Mouse (Mus musculus) embryonic facial prominence, embryonic 14.5 days (tissue): Measurements from ENCODE around the gene Tead2. TPM values are rescaled to one million over a fixed set of nuclear protein-coding genes. Genes with fewer than 3 reads are reported as not detected.

Source experiments
- ATAC-seq: fragments of 200-750 bp; cut with Nextera tagmentation; 2 replicates; pipeline ENCODE4 v1.8.0; 2017; ENCODE audit warnings: low read depth, moderate number of reproducible peaks, moderate TSS enrichment
- DNase-seq: peaks from one replicate; pipeline ENCODE4 v3.0.0-alpha.2; 2015; ENCODE audit warnings: low spot score
- H3K27ac ChIP-seq: fragments of 300-500 bp; sonication (generic); replicated peaks from 2 replicates; pipeline ENCODE4 v1.5.1; 2014; ENCODE audit warnings: low read depth, mild to moderate bottlenecking, low read length, moderate library complexity
- H3K27me3 ChIP-seq: fragments of 300-500 bp; sonication (generic); replicated peaks from 2 replicates; pipeline ENCODE4 v1.6.1; 2014; ENCODE audit warnings: low read length; ENCODE audit not compliant: control insufficient read depth, insufficient read depth
- H3K36me3 ChIP-seq: fragments of 300-500 bp; sonication (generic); 2 replicates; pipeline ENCODE4 v1.6.1; 2014; ENCODE audit warnings: low read length, mixed read lengths; ENCODE audit not compliant: control insufficient read depth, insufficient read depth
- H3K4me1 ChIP-seq: fragments of 300-500 bp; sonication (generic); 2 replicates; pipeline ENCODE4 v1.6.1; 2014; ENCODE audit warnings: antibody characterized with exemption, low read length; ENCODE audit not compliant: control insufficient read depth, insufficient read depth
- H3K4me2 ChIP-seq: fragments of 300-500 bp; sonication (generic); 2 replicates; pipeline ENCODE4 v1.6.1; 2014; ENCODE audit warnings: low read depth, mild to moderate bottlenecking, low read length, moderate library complexity, mixed read lengths
- H3K4me3 ChIP-seq: fragments of 300-500 bp; sonication (generic); 2 replicates; pipeline ENCODE4 v1.5.1; 2014; ENCODE audit warnings: low read depth, mild to moderate bottlenecking, low read length
- H3K9ac ChIP-seq: fragments of 300-500 bp; sonication (generic); 2 replicates; pipeline ENCODE4 v1.6.1; 2014; ENCODE audit warnings: low read depth, mild to moderate bottlenecking, low read length, moderate library complexity, mixed read lengths
- H3K9me3 ChIP-seq: fragments of 300-500 bp; sonication (generic); 2 replicates; pipeline ENCODE4 v1.6.1; 2016; ENCODE audit warnings: low read length; ENCODE audit not compliant: control insufficient read depth
- WGBS: fragments of 180-500 bp; shearing (Covaris S2); extraction: QIAGEN DNeasy Blood & Tissue Kit; methylation state at CpG from one replicate; pipeline ENCODE4 v1.1.7; 2014; 5-methylcytosine and 5-hydroxymethylcytosine counted together
- polyA plus RNA-seq: library from polyadenylated mRNA; unstranded; fragments of >200 nt; fragmentation: Nextera tagmentation; extraction: Ambion mirVana; gene quantifications from 2 replicates; pipeline ENCODE4 v1.2.1, GENCODE M21; 2014

Gene Tead2
- polyA plus RNA-seq, 1 experiment from 2014 or later = 112 TPM

DNA sequence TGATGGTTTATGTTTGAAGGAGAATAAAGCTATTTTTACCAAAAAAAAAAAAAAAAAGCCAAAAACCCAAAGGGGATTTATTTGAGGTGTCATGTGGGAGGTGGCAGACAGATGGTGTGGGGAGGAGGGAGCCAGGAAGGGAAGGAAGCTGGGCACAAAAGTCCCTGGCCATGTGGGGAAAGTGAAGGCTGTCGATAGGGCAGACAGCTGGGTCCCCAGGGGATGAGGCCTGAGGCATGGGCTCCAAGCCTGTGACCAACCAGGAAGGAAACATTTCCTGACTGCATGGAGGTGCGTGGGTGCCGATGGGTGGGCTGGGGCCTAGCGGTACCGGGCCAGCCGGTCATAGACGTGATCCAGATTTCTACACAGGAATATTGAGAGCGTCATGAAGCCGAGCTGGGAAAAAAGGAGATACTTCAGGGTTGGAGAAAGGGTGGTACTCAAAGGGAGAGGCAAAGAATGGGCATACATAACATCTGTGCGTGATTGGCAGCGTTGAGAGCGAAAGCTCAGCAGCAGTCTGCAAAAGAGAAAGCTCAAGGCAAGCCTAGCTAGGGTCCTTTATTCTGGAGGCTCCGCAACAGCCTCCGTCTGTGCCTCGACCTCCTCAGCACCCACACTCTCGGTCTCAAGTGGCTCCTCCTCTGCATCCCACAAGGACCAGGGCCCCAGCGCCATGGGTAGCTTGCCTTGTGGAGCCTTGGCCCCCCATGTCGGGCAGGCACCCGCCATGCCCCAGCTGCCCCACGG is 18.2 kb downstream of the Tead2 start:
- peaks cover 15% of the 10 kb centered on the region; the same call in 1 of the 2 replicates for H3K4me1 ChIP-seq
- peak; percentile 45 for DNase-seq
- peak overlapping the region; percentile 40; the same call in 1 of the 2 replicates for H3K9ac ChIP-seq
- WGBS = 29% methylated on average over 17 of the region's 20 CpGs
- H3K4me3 ChIP-seq = no peak overlapping the region
- no peaks in the 10 kb centered on the region for H3K9me3 ChIP-seq
- H3K27me3 ChIP-seq = peaks cover 3% of the 10 kb centered on the region; the same call in 1 of the 2 replicates
- peak overlapping the region; percentile 53 for H3K4me2 ChIP-seq
- H3K36me3 ChIP-seq = peaks cover 44% of the 10 kb centered on the region
- H3K27ac ChIP-seq = peak overlapping the region; percentile 35; the same call in 1 of the 2 replicates
- 0 out of 2 replicates have a peak, but pooled peaks have one; percentile 7 for ATAC-seq

DNA sequence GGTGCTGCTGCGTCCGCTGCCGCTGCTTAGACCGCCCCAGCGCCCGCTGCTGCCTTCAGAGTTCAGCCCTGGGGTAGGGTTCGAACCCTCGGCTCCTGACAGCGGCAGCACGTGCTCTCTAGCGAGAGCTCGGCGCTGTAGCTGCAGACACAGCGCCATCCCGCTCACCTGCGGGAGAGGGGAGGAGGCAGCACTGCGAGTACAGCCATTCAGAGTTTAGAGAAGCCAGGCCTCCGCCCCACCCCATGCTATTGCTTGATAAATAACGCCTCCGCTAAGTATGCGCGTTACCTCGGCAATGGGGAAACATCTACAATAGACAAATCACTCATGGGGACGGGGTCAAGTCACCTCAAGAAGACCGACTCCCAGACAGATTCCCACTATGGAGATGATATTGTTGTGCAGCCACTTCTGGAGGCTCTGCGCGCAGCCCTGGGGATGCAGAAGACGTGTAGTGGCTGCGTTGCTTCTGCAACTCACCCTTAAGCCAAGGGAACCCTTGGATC is 18.8 kb downstream of the Tead2 start:
- Histone ChIP-seq H3K4me1 (peaks cover 15% of the 10 kb centered on the region; the same call in 1 of the 2 replicates), H3K4me3 (no peak overlapping the region), H3K27ac (peak overlapping the region; percentile 67; the same call in 1 of the 2 replicates), H3K27me3 (peaks cover 3% of the 10 kb centered on the region; the same call in 1 of the 2 replicates), H3K9me3 (no peaks in the 10 kb centered on the region), H3K4me2 (peak overlapping the region; percentile 53), H3K9ac (peak overlapping the region; percentile 40; the same call in 1 of the 2 replicates), H3K36me3 (peaks cover 38% of the 10 kb centered on the region)
- peak; percentile 55 for DNase-seq
- ATAC-seq = no peak; the same call in 1 of the 2 replicates
- 14% methylated on average over 19 of the region's 29 CpGs for WGBS

DNA sequence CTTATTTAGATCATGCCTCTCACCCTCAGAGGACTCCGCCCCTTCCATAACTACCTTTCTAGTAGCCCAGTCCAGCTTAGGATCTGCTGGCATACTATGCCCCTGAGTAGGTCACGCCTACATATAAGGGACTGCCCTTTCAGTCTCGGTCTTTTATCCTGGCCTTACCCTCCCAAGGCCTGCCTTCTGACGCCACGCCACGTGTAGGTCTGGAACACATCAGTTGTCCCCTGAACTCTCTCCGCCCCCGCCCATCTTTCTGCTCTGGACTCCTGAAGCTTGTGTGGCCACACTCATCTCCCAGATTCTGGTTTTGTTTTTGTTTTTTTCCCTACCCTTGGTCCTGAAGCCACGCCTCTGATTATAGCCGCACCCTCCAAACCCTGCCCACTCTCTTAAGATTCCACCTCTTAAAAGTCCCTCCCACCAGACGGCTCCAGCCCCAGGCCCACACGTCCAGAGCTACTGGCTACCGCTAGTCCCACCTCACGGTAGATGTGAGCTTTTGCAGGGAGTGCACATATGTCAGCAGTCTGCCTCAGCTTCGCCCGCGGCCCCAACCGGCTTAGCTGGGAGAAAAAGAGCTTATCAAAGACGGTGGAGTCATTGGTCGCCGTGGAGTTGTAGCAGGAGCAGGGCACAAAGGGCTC is 19.5 kb downstream of the Tead2 start:
- DNase-seq = peak; percentile 87
- Histone ChIP-seq H3K4me1 (peaks cover 15% of the 10 kb centered on the region; the same call in 1 of the 2 replicates), H3K4me3 (peak overlapping the region; percentile 29), H3K4me2 (peak overlapping the region; percentile 53), H3K9me3 (no peaks in the 10 kb centered on the region), H3K27ac (peak overlapping the region; percentile 67), H3K36me3 (peaks cover 32% of the 10 kb centered on the region), H3K27me3 (peaks cover 3% of the 10 kb centered on the region; the same call in 1 of the 2 replicates), H3K9ac (peak overlapping the region; percentile 55)
- ATAC-seq = peak; percentile 85
- WGBS = 5% methylated on average over 21 of the region's 21 CpGs

DNA sequence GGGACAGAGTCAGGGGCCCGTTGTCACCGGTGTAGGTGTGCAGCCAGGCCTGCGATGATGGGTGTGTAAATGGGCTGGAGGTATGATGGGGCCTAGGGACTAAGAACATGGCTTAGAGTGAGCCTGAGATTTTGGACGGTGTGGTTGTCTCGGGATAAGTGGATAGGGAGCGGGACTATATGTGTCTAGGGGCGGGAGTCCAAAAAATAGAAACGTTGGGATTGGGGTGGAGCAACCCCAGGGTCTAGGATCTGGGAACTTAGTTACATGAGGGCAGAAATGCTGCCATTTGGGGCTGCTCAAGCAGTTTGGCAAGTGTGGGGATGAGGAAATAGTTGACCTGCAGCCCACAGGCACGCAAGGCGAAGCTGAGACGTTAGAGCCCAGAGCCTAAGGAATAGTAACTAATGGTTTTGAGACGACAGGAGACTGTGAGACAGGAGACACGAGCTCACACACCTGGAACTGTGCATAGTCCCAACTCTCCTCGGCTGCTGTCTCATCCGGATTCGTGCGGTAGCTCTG is 20.2 kb downstream of the Tead2 start:
- Histone ChIP-seq H3K27ac (peak overlapping the region; percentile 67; the same call in 1 of the 2 replicates), H3K4me1 (peaks cover 18% of the 10 kb centered on the region), H3K27me3 (peaks cover 3% of the 10 kb centered on the region; the same call in 1 of the 2 replicates), H3K9ac (peak overlapping the region; percentile 55), H3K36me3 (peaks cover 31% of the 10 kb centered on the region), H3K4me3 (peak overlapping the region; percentile 29), H3K9me3 (no peaks in the 10 kb centered on the region), H3K4me2 (peak overlapping the region; percentile 53)
- peak; percentile 5; the same call in 1 of the 2 replicates for ATAC-seq
- 26% methylated on average over 17 of the region's 17 CpGs for WGBS
- DNase-seq = no peak

DNA sequence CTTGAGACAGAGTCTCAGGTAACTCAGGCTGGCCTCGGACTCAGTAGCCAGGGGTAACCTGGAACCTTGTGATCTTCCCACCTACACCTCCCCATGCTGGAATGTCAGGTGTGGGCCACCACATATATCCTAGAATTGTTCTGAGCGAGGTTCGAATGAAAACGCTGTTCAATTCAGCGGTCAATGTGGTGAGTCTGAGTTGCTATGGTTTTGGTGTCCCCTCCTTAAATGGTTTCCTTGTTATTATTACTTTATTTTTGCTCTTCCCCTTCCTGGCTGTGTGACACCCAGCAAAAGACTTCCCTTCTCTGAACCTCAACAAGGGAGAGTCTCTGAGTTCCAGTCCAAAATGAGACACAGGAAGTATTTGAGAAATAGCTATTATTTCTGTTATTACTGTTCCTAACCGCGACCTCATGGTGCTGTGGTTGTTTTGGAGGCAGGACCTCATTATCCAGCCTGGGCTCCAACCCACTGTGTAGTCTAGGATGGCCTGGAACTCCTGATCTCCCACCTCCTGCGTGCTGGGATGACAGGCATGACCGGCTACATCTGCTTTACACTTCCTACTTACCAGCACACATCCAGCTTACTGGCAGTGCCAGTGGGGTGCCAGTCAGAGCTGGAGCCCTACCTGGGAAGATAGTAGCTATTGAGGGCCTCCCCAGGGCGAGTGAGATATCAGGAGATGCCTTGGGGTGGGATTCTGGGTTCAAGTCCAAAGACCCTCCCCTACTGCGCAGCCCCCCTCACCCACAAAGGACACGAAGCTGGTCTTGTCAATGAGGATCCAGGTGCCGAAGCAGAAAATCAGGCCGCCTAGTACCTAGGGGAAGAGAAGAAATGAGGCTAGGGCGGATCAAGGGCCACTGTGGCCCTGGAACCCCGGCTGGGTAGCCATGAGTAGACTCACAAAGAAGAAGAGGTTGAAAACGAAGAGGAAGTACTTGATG is 22.5 kb downstream of the Tead2 start:
- DNase-seq (no peak), ATAC-seq (no peak)
- peaks cover 8% of the 10 kb centered on the region for H3K36me3 ChIP-seq
- H3K27me3 ChIP-seq = peaks cover 3% of the 10 kb centered on the region; the same call in 1 of the 2 replicates
- no peak overlapping the region for H3K4me3 ChIP-seq
- H3K9me3 ChIP-seq = no peaks in the 10 kb centered on the region
- H3K9ac ChIP-seq = no peak overlapping the region
- 74% methylated on average over 17 of the region's 17 CpGs for WGBS
- H3K4me1 ChIP-seq = peaks cover 23% of the 10 kb centered on the region
- H3K27ac ChIP-seq = no peak overlapping the region
- H3K4me2 ChIP-seq = no peak overlapping the region

GRCm38 (mm10) chr7:45238723-45239496 is 23.4 kb downstream of the Tead2 start, which contains the start of gene Cd37:
Cd37 (minus strand) TSS chr7:45239115.
- WGBS = 39% methylated on average over 20 of the region's 20 CpGs
- no peak for DNase-seq

GRCm38 (mm10) chr7:45240109-45240508 is 24.6 kb downstream of the Tead2 start:
- Histone ChIP-seq H3K4me3 (no peak overlapping the region), H3K4me1 (peaks cover 13% of the 10 kb centered on the region), H3K27ac (no peak overlapping the region), H3K4me2 (no peak overlapping the region; the same call in 1 of the 2 replicates), H3K9ac (no peak overlapping the region), H3K9me3 (no peaks in the 10 kb centered on the region), H3K27me3 (peaks cover 3% of the 10 kb centered on the region; the same call in 1 of the 2 replicates), H3K36me3 (no peaks in the 10 kb centered on the region)
- no peak for ATAC-seq
- DNase-seq = no peak
- 83% methylated on average over 7 of the region's 7 CpGs for WGBS

More at GRCm38 (mm10) chr7:45238723-45239496, 23.4 kb downstream of the Tead2 start, which contains the start of gene Cd37:
- H3K27ac ChIP-seq = no peak within 1 kb of the TSS
- no peak within 1 kb of the TSS for H3K4me3 ChIP-seq
- H3K9ac ChIP-seq = no peak within 1 kb of the TSS
- no peaks in the 10 kb centered on the region for H3K9me3 ChIP-seq
- no peak within 1 kb of the TSS for H3K4me2 ChIP-seq
- peaks cover under 1% of the 10 kb centered on the region; the same call in 1 of the 2 replicates for H3K36me3 ChIP-seq
- ATAC-seq = no peak
- H3K4me1 ChIP-seq = peaks cover 18% of the 10 kb centered on the region
- peaks cover 3% of the 10 kb centered on the region; the same call in 1 of the 2 replicates for H3K27me3 ChIP-seq
